Mouse (Mus musculus): ENCODE measurements around the gene Smim14.

DNA sequence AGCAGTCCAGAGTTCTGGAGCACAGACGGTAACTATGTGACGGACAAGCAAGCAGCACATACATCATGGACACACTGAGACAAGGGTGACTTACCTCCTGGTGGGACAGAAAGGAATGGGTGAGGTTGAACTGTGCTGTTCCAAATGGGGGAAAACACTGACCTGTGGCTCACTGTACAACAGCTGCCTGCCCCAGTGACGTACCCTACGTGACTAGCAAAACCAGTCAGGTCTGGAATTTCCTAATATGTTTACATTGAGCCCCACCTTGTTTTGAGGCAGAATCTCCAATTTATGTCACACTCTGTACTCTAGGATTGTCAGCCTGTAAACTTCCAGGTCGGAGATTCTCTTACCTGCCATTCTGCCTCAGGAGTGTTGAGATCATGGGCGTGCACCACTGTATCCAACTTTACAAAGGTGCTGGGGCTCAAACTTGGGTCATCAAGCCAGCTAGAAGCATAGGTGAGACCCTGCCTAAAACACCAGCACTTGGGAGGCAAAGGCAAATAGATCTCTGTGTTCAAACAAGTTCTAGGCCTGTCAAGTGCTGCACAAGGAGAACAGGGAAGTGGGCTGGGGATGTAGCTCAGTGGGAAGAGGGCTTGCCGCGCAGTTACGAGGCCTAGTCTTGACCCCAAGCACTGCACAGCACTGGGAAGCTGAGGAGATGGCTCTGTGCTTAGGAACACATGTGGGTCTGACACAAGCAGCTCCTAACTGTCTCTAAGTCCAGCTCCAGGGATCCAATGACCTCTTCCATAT lies 57.1 kb downstream of the Smim14 start:
- no peak for TF ChIP-seq POLR2A (IDR thresholded peaks at IDR 0.05; ENCODE audit: low read depth, low read length)
- TF ChIP-seq CTCF (IDR thresholded peaks at IDR 0.05; ENCODE audit: extremely low read depth, insufficient read depth, insufficient read length, insufficient replicate concordance), result no peak

Measured in spleen, adult 2 months (tissue).